ENCODE assay signal across 8 mouse cellular contexts in the genomic region with DNA sequence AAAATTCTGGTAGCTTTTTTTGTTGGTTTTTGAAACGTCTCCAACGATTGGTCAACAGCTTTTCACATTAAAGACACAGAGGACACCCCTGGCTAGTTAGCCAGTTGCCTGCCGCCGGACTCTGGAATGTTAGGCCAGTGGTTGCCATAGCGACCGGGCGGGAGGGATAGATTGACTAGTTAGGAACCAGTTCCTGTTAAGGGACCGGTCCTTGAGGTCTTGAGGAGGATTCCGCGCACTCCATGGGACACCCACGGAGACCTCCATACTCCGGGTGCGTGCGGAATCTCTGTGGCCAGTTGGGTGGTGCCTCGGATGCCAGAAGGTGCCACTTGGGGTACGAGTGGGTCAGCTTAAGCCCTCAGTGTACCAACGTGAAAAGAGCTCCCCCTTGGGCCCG. TPM values are rescaled to one million over a fixed set of nuclear protein-coding genes. Genes with fewer than 3 reads are reported as not detected.
DNase-seq lines count a peak whose midpoint lies in the region; ATAC-seq and TF ChIP-seq lines count a peak whose summit lies in the region.

No protein-coding gene starts in this region.

- peaks cover 49% of the 10 kb centered on the region for H3K4me1 ChIP-seq in erythroblast, embryonic 14.5 days (ENCODE audit: control insufficient read depth)
- H3K4me1 ChIP-seq in forebrain, postnatal 0 days (ENCODE audit: insufficient read depth): no peaks in the 10 kb centered on the region
- peaks cover 44% of the 10 kb centered on the region for H3K4me1 ChIP-seq in liver, embryonic 13.5 days (replicated peaks)
- peaks cover 2% of the 10 kb centered on the region; the same call in 1 of the 2 replicates for H3K4me1 ChIP-seq in neural tube, embryonic 11.5 days (ENCODE audit: control insufficient read depth, insufficient read depth, low read length)

- WGBS in forebrain, postnatal 0 days: 12% methylated on average over 18 of the region's 18 CpGs
- 40% methylated on average over 18 of the region's 18 CpGs for WGBS in liver, embryonic 13.5 days (ENCODE audit: insufficient replicate concordance)
- WGBS in neural tube, embryonic 11.5 days: 14% methylated on average over 18 of the region's 18 CpGs

- peaks cover 3% of the 10 kb centered on the region; the same call in 1 of the 2 replicates for H3K9me3 ChIP-seq in erythroblast, embryonic 14.5 days (ENCODE audit: control insufficient read depth, low read length)
- H3K9me3 ChIP-seq in forebrain, postnatal 0 days (ENCODE audit: low read length): 0 out of 2 replicates have a peak, but pooled peaks cover under 1% of the 10 kb centered on the region
- H3K9me3 ChIP-seq in liver, embryonic 13.5 days (replicated peaks): 0 out of 2 replicates have a peak, but pooled peaks cover 6% of the 10 kb centered on the region
- no peaks in the 10 kb centered on the region for H3K9me3 ChIP-seq in neural tube, embryonic 11.5 days (ENCODE audit: control insufficient read depth, low read length)

- no peak for ATAC-seq in erythroblast, adult 5-6 weeks (replicated peaks; ENCODE audit: low FRiP score, poor library complexity, severe bottlenecking)
- no peak for ATAC-seq in forebrain, postnatal 0 days
- ATAC-seq in liver, embryonic 13.5 days (ENCODE audit: low read depth): no peak
- no peak for ATAC-seq in neural tube, embryonic 11.5 days (ENCODE audit: insufficient read depth, low FRiP score, low TSS enrichment)
- no peak for ATAC-seq in CD4-positive, CD25-positive, alpha-beta regulatory T cell, adult 4 months

- TF ChIP-seq CTCF in forebrain, postnatal 0 days (IDR thresholded peaks at IDR 0.05; ENCODE audit: low read depth): no peak

- H3K36me3 ChIP-seq in erythroblast, embryonic 14.5 days (ENCODE audit: control insufficient read depth): peaks cover 9% of the 10 kb centered on the region
- no peaks in the 10 kb centered on the region for H3K36me3 ChIP-seq in forebrain, postnatal 0 days (ENCODE audit: insufficient read depth)
- H3K36me3 ChIP-seq in liver, embryonic 13.5 days: peaks cover under 1% of the 10 kb centered on the region; the same call in 1 of the 2 replicates
- H3K36me3 ChIP-seq in neural tube, embryonic 11.5 days (ENCODE audit: control insufficient read depth, insufficient read depth, low read length): no peaks in the 10 kb centered on the region

- peak overlapping the region; percentile 81 for H3K4me2 ChIP-seq in forebrain, postnatal 0 days (ENCODE audit: low read depth)
- H3K4me2 ChIP-seq in liver, embryonic 13.5 days: peak overlapping the region; percentile 94
- H3K4me2 ChIP-seq in neural tube, embryonic 11.5 days (ENCODE audit: low read depth): peak overlapping the region; percentile 16; the same call in 1 of the 2 replicates

- no peak overlapping the region for H3K27ac ChIP-seq in forebrain, postnatal 0 days (ENCODE audit: low read depth, low read length)
- no peak overlapping the region for H3K27ac ChIP-seq in liver, embryonic 13.5 days
- H3K27ac ChIP-seq in neural tube, embryonic 11.5 days (ENCODE audit: low read depth, low read length): no peak overlapping the region

- peak; percentile 72 to 73 for DNase-seq in adrenal gland, postnatal 36 days
- peak; percentile 45 for DNase-seq in forebrain, postnatal 0 days
- DNase-seq in hindlimb bud, embryonic 11.5 days (ENCODE audit: extremely low spot score, low read depth, low spot score): peak; percentile 26
- no peak for DNase-seq in liver, embryonic 13.5 days
- peak; percentile 57 for DNase-seq in neural tube, embryonic 11.5 days (ENCODE audit: low spot score)

- H3K9ac ChIP-seq in forebrain, postnatal 0 days: no peak overlapping the region
- peak overlapping the region; percentile 79; the same call in 1 of the 2 replicates for H3K9ac ChIP-seq in liver, embryonic 13.5 days
- H3K9ac ChIP-seq in neural tube, embryonic 11.5 days (ENCODE audit: low read length): no peak overlapping the region

- H3K4me3 ChIP-seq in erythroblast, embryonic 14.5 days (replicated peaks): peak overlapping the region; percentile 94
- H3K4me3 ChIP-seq in forebrain, postnatal 0 days (ENCODE audit: low read depth, low read length): no peak overlapping the region
- peak overlapping the region; percentile 85 for H3K4me3 ChIP-seq in liver, embryonic 13.5 days (replicated peaks)
- H3K4me3 ChIP-seq in neural tube, embryonic 11.5 days (ENCODE audit: low read depth, low read length): no peak overlapping the region

- H3K27me3 ChIP-seq in erythroblast, embryonic 14.5 days (ENCODE audit: control insufficient read depth): no peaks in the 10 kb centered on the region
- H3K27me3 ChIP-seq in forebrain, postnatal 0 days (ENCODE audit: insufficient read depth, low read length): no peaks in the 10 kb centered on the region
- H3K27me3 ChIP-seq in liver, embryonic 13.5 days: no peaks in the 10 kb centered on the region
- no peaks in the 10 kb centered on the region for H3K27me3 ChIP-seq in neural tube, embryonic 11.5 days (ENCODE audit: control insufficient read depth, insufficient read depth, low read length)

RNA-seq across cellular contexts. Expression of gene Nipal3, which starts 1.0 kb away (rescaled TPM):
- polyA plus RNA-seq in erythroblast, embryonic 14.5 days (2012): 4.8 and 5.9 TPM in 2 replicates
- total RNA-seq in erythroblast, adult 5-6 weeks (2015; ENCODE audit: low replicate concordance): 33.9 and 40.3 TPM in 2 replicates
- 64.3 and 130 TPM in 2 replicates for total RNA-seq in erythroblast, adult 5-6 weeks (2017; ENCODE audit: low replicate concordance)
- total RNA-seq in adrenal gland, postnatal 36 days (2021): 10 to 100 TPM; 11.3 to 21.9 TPM
- 40.7 and 62.1 TPM in 2 replicates for total RNA-seq in forebrain, postnatal 0 days (2014; rRNA removed)
- 3.3 and 6.0 TPM in 2 replicates for polyA plus RNA-seq in forebrain, postnatal 0 days (2015; fragmentation: Nextera tagmentation; extraction: Ambion mirVana)
- 2.7 and 3.2 TPM in 2 replicates for polyA plus RNA-seq in liver, embryonic 13.5 days (2015; fragmentation: Nextera tagmentation; extraction: Ambion mirVana)
- 2.1 and 4.4 TPM in 2 replicates for polyA plus RNA-seq in neural tube, embryonic 11.5 days (2014; fragmentation: Nextera tagmentation; extraction: Ambion mirVana)
- 10 to 100 TPM; 11.6 to 15.8 TPM for polyA plus RNA-seq in CD4-positive, CD25-positive, alpha-beta regulatory T cell, adult 4 months (2017; shearing (Covaris generic))

RNA-seq across cellular contexts. Expression of gene Stpg1, which starts 1.2 kb away (rescaled TPM):
- 0.01 TPM in 1 of 2 replicates, not detected in the other for polyA plus RNA-seq in erythroblast, embryonic 14.5 days (2012)
- total RNA-seq in erythroblast, adult 5-6 weeks (2015; ENCODE audit: low replicate concordance): not detected in 2 replicates
- not detected in 2 replicates for total RNA-seq in erythroblast, adult 5-6 weeks (2017; ENCODE audit: low replicate concordance)
- under 1 TPM; 0.36 to 0.40 TPM for total RNA-seq in adrenal gland, postnatal 36 days (2021)
- 0.24 and 0.62 TPM in 2 replicates for total RNA-seq in forebrain, postnatal 0 days (2014; rRNA removed)
- polyA plus RNA-seq in forebrain, postnatal 0 days (2015; fragmentation: Nextera tagmentation; extraction: Ambion mirVana): 0.64 and 1.0 TPM in 2 replicates
- polyA plus RNA-seq in liver, embryonic 13.5 days (2015; fragmentation: Nextera tagmentation; extraction: Ambion mirVana): not detected in 2 replicates
- polyA plus RNA-seq in neural tube, embryonic 11.5 days (2014; fragmentation: Nextera tagmentation; extraction: Ambion mirVana): 0.37 and 0.72 TPM in 2 replicates
- polyA plus RNA-seq in CD4-positive, CD25-positive, alpha-beta regulatory T cell, adult 4 months (2017; shearing (Covaris generic)): not detected

Comparison
In these comparisons a context has a peak if more than half of its experiments do, and no peak if none do; other contexts are left out.
1. H3K4me3 ChIP-seq: peak in erythroblast, embryonic 14.5 days (single experiment) and liver, embryonic 13.5 days (single experiment); none in forebrain, postnatal 0 days (single experiment) and neural tube, embryonic 11.5 days (single experiment).
2. H3K4me2 ChIP-seq: peak in every context shown above with its lines; median percentile 94 in liver, embryonic 13.5 days; 81 in forebrain, postnatal 0 days; 16 in neural tube, embryonic 11.5 days.